Mouse (Mus musculus): ENCODE measurements at regions not wholly inside any gene's neighbourhood (a gene's known extent, or its start where the extent isn't known, plus 50 kb on each side); places are given as distances from the start of the nearest gene placed in this dataset.

- DNase-seq (ENCODE audit: low read depth) = no peak
Measured at GRCm38 (mm10) chr15:85660528-85661392, 74.0 kb upstream of the Ppara start.

- DNase-seq (ENCODE audit: low read depth) = no peak
Measured at GRCm38 (mm10) chr15:85661393-85661690, 73.4 kb upstream of the Ppara start.

GRCm38 (mm10) chr15:85661771-85662170, 73.0 kb upstream of the Ppara start:
- DNase-seq (ENCODE audit: low read depth) = no peak

- DNase-seq (ENCODE audit: low read depth) = no peak
Measured at GRCm38 (mm10) chr15:85662271-85662670, 72.5 kb upstream of the Ppara start.

- DNase-seq (ENCODE audit: low read depth) = no peak
Measured at GRCm38 (mm10) chr15:85662673-85663072, 72.1 kb upstream of the Ppara start.

GRCm38 (mm10) chr15:85663757-85664431, 70.9 kb upstream of the Ppara start:
- DNase-seq (ENCODE audit: low read depth) = no peak

GRCm38 (mm10) chr15:85664432-85664828, 70.4 kb upstream of the Ppara start:
- DNase-seq (ENCODE audit: low read depth) = no peak

GRCm38 (mm10) chr15:85665181-85665821, 69.5 kb upstream of the Ppara start:
- no peak for DNase-seq (ENCODE audit: low read depth)

- no peak for DNase-seq (ENCODE audit: low read depth)
Measured at GRCm38 (mm10) chr15:85666496-85666895, 68.3 kb upstream of the Ppara start.

GRCm38 (mm10) chr15:85667381-85667791, 67.4 kb upstream of the Ppara start:
- DNase-seq (ENCODE audit: low read depth) = no peak

- no peak for DNase-seq (ENCODE audit: low read depth)
Measured at GRCm38 (mm10) chr15:85667906-85668590, 66.7 kb upstream of the Ppara start.

- no peak for DNase-seq (ENCODE audit: low read depth)
Measured at GRCm38 (mm10) chr15:85668871-85669651, 65.7 kb upstream of the Ppara start.

GRCm38 (mm10) chr15:85669652-85670175, 65.1 kb upstream of the Ppara start:
- DNase-seq (ENCODE audit: low read depth) = no peak

GRCm38 (mm10) chr15:85670176-85670788, 64.5 kb upstream of the Ppara start:
- DNase-seq (ENCODE audit: low read depth) = no peak

GRCm38 (mm10) chr15:85670789-85671700, 63.7 kb upstream of the Ppara start:
- no peak for DNase-seq (ENCODE audit: low read depth)

- no peak for DNase-seq (ENCODE audit: low read depth)
Measured at GRCm38 (mm10) chr15:85671701-85672191, 63.0 kb upstream of the Ppara start.

- no peak for DNase-seq (ENCODE audit: low read depth)
Measured at GRCm38 (mm10) chr15:85672376-85672775, 62.4 kb upstream of the Ppara start.

GRCm38 (mm10) chr15:85672931-85673330, 61.9 kb upstream of the Ppara start:
- DNase-seq (ENCODE audit: low read depth) = no peak

- no peak for DNase-seq (ENCODE audit: low read depth)
Measured at GRCm38 (mm10) chr15:85673506-85673905, 61.3 kb upstream of the Ppara start.
